Mouse (Mus musculus) thymus, postnatal 25 days (tissue): ENCODE data around the gene Cacnb2.

ENCODE experiments used
- DNase-seq: peaks from one replicate; pipeline ENCODE4 v3.0.0; 2022

Gene Cacnb2

GRCm38 (mm10) chr2:14874281-14875037, 271.6 kb downstream of the Cacnb2 start:
- no peak for DNase-seq

- no peak for DNase-seq
Observed at GRCm38 (mm10) chr2:14875121-14875520, 272.2 kb downstream of the Cacnb2 start.

- DNase-seq, result no peak
Observed at GRCm38 (mm10) chr2:14875616-14876015, 272.7 kb downstream of the Cacnb2 start.

- no peak for DNase-seq
Observed at GRCm38 (mm10) chr2:14878953-14879352, 276.1 kb downstream of the Cacnb2 start.

- no peak for DNase-seq
Observed at GRCm38 (mm10) chr2:14883460-14883859, 280.6 kb downstream of the Cacnb2 start.

GRCm38 (mm10) chr2:14888406-14889195, 285.7 kb downstream of the Cacnb2 start:
- no peak for DNase-seq

- no peak for DNase-seq
Observed at GRCm38 (mm10) chr2:14903837-14904236, 300.9 kb downstream of the Cacnb2 start.

GRCm38 (mm10) chr2:14904865-14905264, 302.0 kb downstream of the Cacnb2 start:
- no peak for DNase-seq

- DNase-seq, result no peak
Observed at GRCm38 (mm10) chr2:14907124-14907925, 304.4 kb downstream of the Cacnb2 start.

- DNase-seq, result no peak
Observed at GRCm38 (mm10) chr2:14917585-14918247, 314.8 kb downstream of the Cacnb2 start.

- DNase-seq, result no peak
Observed at GRCm38 (mm10) chr2:14929866-14930265, 327.0 kb downstream of the Cacnb2 start.

- no peak for DNase-seq
Observed at GRCm38 (mm10) chr2:14931968-14932367, 329.1 kb downstream of the Cacnb2 start.

- no peak for DNase-seq
Observed at GRCm38 (mm10) chr2:14936492-14936891, 333.6 kb downstream of the Cacnb2 start.

GRCm38 (mm10) chr2:14942261-14942660, 339.4 kb downstream of the Cacnb2 start:
- no peak for DNase-seq

- no peak for DNase-seq
Observed at GRCm38 (mm10) chr2:14943691-14944357, 340.9 kb downstream of the Cacnb2 start.

- DNase-seq, result no peak
Observed at GRCm38 (mm10) chr2:14953090-14953489, 350.2 kb downstream of the Cacnb2 start.

- DNase-seq, result no peak
Observed at GRCm38 (mm10) chr2:14960963-14961488, 358.1 kb downstream of the Cacnb2 start.

GRCm38 (mm10) chr2:14961493-14961892, 358.6 kb downstream of the Cacnb2 start:
- DNase-seq, result no peak

GRCm38 (mm10) chr2:14984029-14984428, 381.1 kb downstream of the Cacnb2 start:
- DNase-seq, result no peak

- DNase-seq, result peak; percentile 41
Observed at GRCm38 (mm10) chr2:14988451-14988850, 385.6 kb downstream of the Cacnb2 start.

GRCm38 (mm10) chr2:14989350-14989749, 386.5 kb downstream of the Cacnb2 start:
- peak; percentile 59 for DNase-seq

GRCm38 (mm10) chr2:14992531-14992930, 389.6 kb downstream of the Cacnb2 start:
- DNase-seq, result peak; percentile 51
